Mouse (Mus musculus) E14TG2a.4 (cell line): Measurements from ENCODE around the gene Alyref2.

ENCODE experiments used
- CTCF ChIP-seq: conservative IDR thresholded peaks from 2 replicates; pipeline ENCODE4 v1.5.1; 2014; ENCODE audit warnings: low read length
- NANOG ChIP-seq: IDR thresholded peaks from 2 replicates; pipeline ENCODE4 v1.6.1; 2014; ENCODE audit warnings: borderline replicate concordance, low read length, mixed read lengths

DNA sequence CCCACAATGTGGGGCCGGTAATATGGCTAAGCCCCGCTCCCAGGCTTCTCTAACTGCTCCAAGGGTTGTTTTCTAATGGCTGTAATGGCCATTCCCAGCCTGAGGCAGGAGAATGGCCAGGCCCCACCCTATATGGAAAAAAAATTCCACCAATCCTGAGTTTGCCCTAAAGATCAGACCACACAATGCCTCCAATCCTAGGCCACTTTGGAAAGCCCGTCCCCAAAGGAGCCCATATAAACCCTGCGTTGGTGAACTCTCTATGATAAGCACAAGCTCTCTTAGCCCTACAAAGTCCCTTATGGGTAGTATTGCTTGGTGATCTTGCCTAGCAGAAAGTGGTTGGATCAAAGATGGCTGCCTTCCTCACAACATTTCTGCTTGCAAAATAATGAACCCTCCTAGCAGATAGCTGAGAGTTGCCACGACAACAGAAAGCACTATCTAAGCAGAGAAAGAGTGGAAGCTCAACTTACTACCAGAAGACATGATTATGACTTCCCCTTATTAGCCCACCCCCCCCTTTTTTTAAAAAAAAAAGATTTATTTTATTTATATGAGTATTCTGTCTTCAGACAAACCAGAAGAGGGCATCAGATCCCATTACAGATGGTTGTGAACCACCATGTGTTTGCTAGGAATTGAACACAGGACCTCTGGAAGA is 37.4 kb upstream of the Alyref2 start:
- TF ChIP-seq CTCF (no peak), NANOG (no peak)
